ENCODE assay signal across 14 mouse cellular contexts in genomic region chr6:122743353-122743752, GRCm38 (mm10). TPM values are rescaled to one million over a fixed set of nuclear protein-coding genes. Genes with fewer than 3 reads are reported as not detected.
DNase-seq lines count a peak whose midpoint lies in the region; ATAC-seq and TF ChIP-seq lines count a peak whose summit lies in the region.
"Had no signal": no experiment of that assay in that cellular context is flagged by ENCODE, and none has a peak within 500 bp of the region (broad histone marks: within the 10 kb centered on the region; RNA-seq: fewer than 3 reads in every experiment).

No protein-coding gene starts in this region.

- H3K9ac ChIP-seq in MEL (ENCODE audit: control insufficient read depth, low read depth, low read length, poor library complexity, severe bottlenecking), result peak overlapping the region; percentile 48; the same call in 1 of the 2 replicates
- H3K9ac ChIP-seq in limb, embryonic 12.5 days (replicated peaks), result no peak overlapping the region
- H3K9ac ChIP-seq: embryonic facial prominence, embryonic 15.5 days had no signal

- TF ChIP-seq CTCF in MEL (IDR thresholded peaks at IDR 0.05 in 2 of 3, conservative IDR thresholded peaks at IDR 0.05 in 1 of 3; ENCODE audit: control insufficient read depth in 1 of 3, insufficient read depth in 1 of 3, low read depth in 2 of 3, low read length in 3 of 3, poor library complexity in 1 of 3, severe bottlenecking in 1 of 3), result peak in 2 of 3 experiments; percentile 6; a peak in 1 of 6 replicates

- DNase-seq in heart, embryonic 10.5 days (ENCODE audit: low spot score), result no peak
- DNase-seq in heart, postnatal 10 days, result no peak
- DNase-seq in CD4-positive, CD25-positive, alpha-beta regulatory T cell, adult 2 months (ENCODE audit: low read depth, low spot score), result peak; percentile 68
- DNase-seq in MEL (ENCODE audit: low read depth, low spot score), result no peak
- DNase-seq in gastrocnemius, postnatal 36 days, result no peak
- no peak for DNase-seq in heart, adult 11 months
- DNase-seq in layer of hippocampus, adult 18-20 months (ENCODE audit: low spot score in 2 of 2), result no peak
- DNase-seq: adrenal gland, postnatal 36 days; kidney, postnatal 10 days; lung, adult 2 months; right cerebral cortex, postnatal 4 days had no signal

- no peaks in the 10 kb centered on the region for H3K9me3 ChIP-seq in heart, embryonic 10.5 days
- no peaks in the 10 kb centered on the region for H3K9me3 ChIP-seq in MEL (replicated peaks; ENCODE audit: insufficient read depth, low read length)
- H3K9me3 ChIP-seq in limb, embryonic 12.5 days, result no peaks in the 10 kb centered on the region
- H3K9me3 ChIP-seq: embryonic facial prominence, embryonic 15.5 days had no signal

- H3K4me2 ChIP-seq in limb, embryonic 12.5 days, result 0 out of 2 replicates have a peak overlapping the region, but pooled peaks have one; percentile 75

- H3K27me3 ChIP-seq in heart, embryonic 10.5 days (ENCODE audit: insufficient read depth, poor library complexity, severe bottlenecking), result peaks cover 19% of the 10 kb centered on the region
- H3K27me3 ChIP-seq in MEL (ENCODE audit: control insufficient read depth in 1 of 2, insufficient read depth in 2 of 2, low read length in 2 of 2), result no peaks in the 10 kb centered on the region
- peaks cover 37% of the 10 kb centered on the region for H3K27me3 ChIP-seq in limb, embryonic 12.5 days

- H3K36me3 ChIP-seq in heart, embryonic 10.5 days, result no peaks in the 10 kb centered on the region
- H3K36me3 ChIP-seq in MEL (ENCODE audit: control insufficient read depth in 1 of 2, insufficient read depth in 2 of 2, low read length in 2 of 2), result peaks cover 5 to 17% of the 10 kb centered on the region in 2 experiments; a peak in 3 of 4 replicates
- H3K36me3 ChIP-seq in limb, embryonic 12.5 days, result 0 out of 2 replicates have a peak, but pooled peaks cover 3% of the 10 kb centered on the region
- H3K36me3 ChIP-seq: embryonic facial prominence, embryonic 15.5 days had no signal

- ATAC-seq in limb, embryonic 12.5 days (ENCODE audit: insufficient number of reproducible peaks, insufficient read depth, low FRiP score, low TSS enrichment, low read depth), result no peak

- intact Hi-C loops in heart, postnatal 10 days (cut with DNase I), result loop anchor here (5.0 kb wide), 1 partner anchor 129 kb away; the partner anchor contains the start of gene Necap1
- intact Hi-C loops in gastrocnemius, postnatal 36 days (cut with DNase I), result loop anchor here (5.0 kb wide), 1 partner anchor 129 kb away; the partner anchor contains the start of gene Necap1

- peaks cover 23% of the 10 kb centered on the region for H3K4me1 ChIP-seq in heart, embryonic 10.5 days
- H3K4me1 ChIP-seq in MEL (ENCODE audit: control insufficient read depth in 1 of 2, insufficient read depth in 2 of 2, low read length in 2 of 2), result peaks cover 2 to 23% of the 10 kb centered on the region in 2 experiments; a peak in 2 of 4 replicates
- H3K4me1 ChIP-seq in limb, embryonic 12.5 days (replicated peaks), result peaks cover 6% of the 10 kb centered on the region; the same call in 1 of the 2 replicates

- peak overlapping the region; percentile 36; the same call in 1 of the 2 replicates for H3K27ac ChIP-seq in heart, embryonic 10.5 days
- H3K27ac ChIP-seq in MEL (ENCODE audit: control insufficient read depth, low read depth, low read length), result peak overlapping the region; percentile 74
- no peak overlapping the region for H3K27ac ChIP-seq in limb, embryonic 12.5 days
- H3K27ac ChIP-seq: embryonic facial prominence, embryonic 15.5 days had no signal

- no peak for TF ChIP-seq EP300 in MEL (IDR thresholded peaks at IDR 0.05; ENCODE audit: low read depth in 1 of 2, low read length in 2 of 2)

- no peak for TF ChIP-seq RAD21 in MEL (IDR thresholded peaks at IDR 0.05; ENCODE audit: low read depth, low read length)

- peaks cover 19% of the 10 kb centered on the region for H3K79me2 ChIP-seq in MEL (ENCODE audit: control insufficient read depth, insufficient read depth, low read length, poor library complexity)

- TF ChIP-seq POLR2A in MEL (IDR thresholded peaks at IDR 0.05; ENCODE audit: control insufficient read depth in 1 of 2, insufficient read depth in 1 of 2, low read depth in 1 of 2, low read length in 2 of 2, poor library complexity in 1 of 2), result no peak

- 0 out of 2 replicates have a peak overlapping the region, but pooled peaks have one; percentile 6 for H3K4me3 ChIP-seq in heart, embryonic 10.5 days
- peak overlapping the region in 1 of 2 experiments; percentile 32; a peak in 1 of 4 replicates for H3K4me3 ChIP-seq in MEL (ENCODE audit: control insufficient read depth in 1 of 2, insufficient read depth in 1 of 2, low read depth in 2 of 2, low read length in 2 of 2)
- no peak overlapping the region for H3K4me3 ChIP-seq in limb, embryonic 12.5 days (replicated peaks)

- whole genome bisulfite sequencing in heart, embryonic 10.5 days, result 21% methylated on average over 11 of the region's 11 CpGs
- 17% methylated on average over 11 of the region's 11 CpGs for WGBS in limb, embryonic 12.5 days

TF ChIP-seq in MEL, 35 proteins besides CTCF, POLR2A, EP300 and RAD21:
- TF ChIP-seq MAFK (IDR thresholded peaks at IDR 0.05; ENCODE audit: borderline replicate concordance, low read depth, low read length) (no peak), NRF1 (IDR thresholded peaks at IDR 0.05; ENCODE audit: insufficient read depth, low read depth, low read length, poor library complexity, severe bottlenecking) (no peak), USF1 (IDR thresholded peaks at IDR 0.05; ENCODE audit: low read depth, low read length) (0 out of 2 replicates have a peak, but pooled peaks have one; percentile 26)

RNA-seq across cellular contexts. Expression of gene Nanog, which starts 36.1 kb away (rescaled TPM):
- 0.20 and 0.57 TPM in 2 replicates for polyA plus RNA-seq in heart, embryonic 10.5 days (2016; fragmentation: Nextera tagmentation; extraction: Ambion mirVana)
- total RNA-seq in heart, postnatal 10 days (2021), result not detected
- not detected in 2 replicates for total RNA-seq in MEL (2012; rRNA removed)
- polyA plus RNA-seq in MEL (2012; ENCODE audit: insufficient read depth in 1 of 2, insufficient read length in 2 of 2, low read depth in 1 of 2, low replicate concordance in 2 of 2, missing spikeins in 1 of 2), result under 1 TPM in 1 of 2 experiments, not detected in 1; 0.63 TPM
- 0.10 and 0.24 TPM in 2 replicates for polyA plus RNA-seq in limb, embryonic 12.5 days (2016; fragmentation: Nextera tagmentation; extraction: Ambion mirVana)
- not detected for total RNA-seq in gastrocnemius, postnatal 36 days (2021)
- total RNA-seq in layer of hippocampus, adult 18-20 months (2021), result not detected
- total RNA-seq: adrenal gland, postnatal 36 days; left cerebral cortex, adult 8-10 months had no signal

RNA-seq across cellular contexts. Expression of gene Slc2a3, which starts 58.1 kb away (rescaled TPM):
- polyA plus RNA-seq in heart, embryonic 10.5 days (2016; fragmentation: Nextera tagmentation; extraction: Ambion mirVana), result 55.8 and 85.3 TPM in 2 replicates
- 1 to 10 TPM; 2.1 to 2.5 TPM for total RNA-seq in heart, postnatal 10 days (2021)
- total RNA-seq in MEL (2012; rRNA removed), result 78.4 and 108 TPM in 2 replicates
- 10 to 100 TPM in 1 of 2 experiments, not detected in 1; 93.4 TPM for polyA plus RNA-seq in MEL (2012; ENCODE audit: insufficient read depth in 1 of 2, insufficient read length in 2 of 2, low read depth in 1 of 2, low replicate concordance in 2 of 2, missing spikeins in 1 of 2)
- polyA plus RNA-seq in limb, embryonic 12.5 days (2016; fragmentation: Nextera tagmentation; extraction: Ambion mirVana), result 89.5 and 93.5 TPM in 2 replicates
- 1 to 10 TPM; 1.0 to 1.2 TPM for total RNA-seq in gastrocnemius, postnatal 36 days (2021)
- total RNA-seq in layer of hippocampus, adult 18-20 months (2021), result 100 to 1,000 TPM; 110 to 113 TPM

Comparison
In these comparisons a context has a peak if more than half of its experiments do, and no peak if none do; other contexts are left out.
1. RNA of gene Slc2a3, which starts 58.1 kb away (total RNA-seq): 110 to 113 TPM in layer of hippocampus, adult 18-20 months and 78.4 to 108 TPM in MEL; 2.1 to 2.5 TPM in heart, postnatal 10 days and 1.0 to 1.2 TPM in gastrocnemius, postnatal 36 days; every median in the first group is over 10 times any median in the second.